Mouse (Mus musculus) lung, adult 2 months (tissue): ENCODE results near the gene Ly6g6c.

Source experiments
- CTCF ChIP-seq: fragments of 200-500 bp; IDR thresholded peaks from 2 replicates; pipeline ENCODE4 v1.5.1; 2011; ENCODE audit warnings: mild to moderate bottlenecking, low read length, control low read depth; ENCODE audit not compliant: insufficient read depth
- POLR2A ChIP-seq: fragments of 200-500 bp; IDR thresholded peaks from 2 replicates; pipeline ENCODE4 v1.6.1; 2011; ENCODE audit warnings: low read depth, mild to moderate bottlenecking, control low read depth, low read length, borderline replicate concordance; ENCODE audit errors: extremely low read depth

GRCm38 (mm10) chr17:35027277-35028068 is 37.7 kb upstream of the Ly6g6c start, which contains the start of gene Sapcd1:
- no peak for TF ChIP-seq CTCF
- TF ChIP-seq POLR2A: no peak
